Mouse (Mus musculus): Measurements from ENCODE around the gene Lsm4.

Lsm4 gene

DNA sequence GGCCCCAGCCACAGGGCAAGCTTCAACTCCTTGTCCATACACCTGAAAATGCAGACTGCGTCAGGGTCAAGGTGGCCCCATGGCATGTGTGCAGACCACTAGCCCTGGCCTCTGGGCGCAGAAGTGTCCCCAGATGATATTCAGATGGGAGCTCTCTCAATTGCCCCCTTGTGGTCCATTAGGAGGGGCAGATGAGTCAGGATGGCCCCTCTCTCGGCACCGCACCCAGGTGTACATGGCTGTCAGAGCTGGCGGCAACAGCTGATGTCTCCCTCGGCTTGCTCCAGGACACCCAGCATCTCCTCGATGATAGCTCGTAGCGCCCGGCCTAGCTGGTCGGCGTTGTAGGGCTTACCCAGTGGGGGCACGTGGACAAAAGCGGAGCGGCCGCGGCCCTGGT is 22.7 kb upstream of the Lsm4 start:
- DNase-seq, result no peak

GRCm38 (mm10) chr8:70653226-70653625 is 19.8 kb upstream of the Lsm4 start:
- DNase-seq, result peak; percentile 54 to 58

DNA sequence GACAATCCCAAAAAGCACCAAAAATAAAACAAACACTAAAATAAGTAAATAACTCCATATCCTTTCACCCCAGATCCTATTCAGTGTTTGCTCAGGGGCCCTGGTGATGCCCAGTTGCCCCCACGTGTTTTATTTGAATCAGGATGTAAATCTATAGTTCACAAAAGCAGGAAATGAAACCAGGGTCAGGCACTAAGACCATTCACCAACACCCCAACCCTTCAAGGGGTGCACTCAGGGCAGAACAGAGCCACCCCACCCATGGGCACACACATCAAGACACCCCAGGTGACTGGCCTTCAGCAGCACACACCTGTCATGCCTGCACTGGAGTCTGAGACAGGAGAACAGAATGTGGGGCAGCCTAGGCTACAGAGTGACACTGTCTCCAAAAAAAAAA is 18.9 kb upstream of the Lsm4 start:
- no peak for DNase-seq

GRCm38 (mm10) chr8:70655469-70655868 is 17.6 kb upstream of the Lsm4 start:
- DNase-seq, result no peak

GRCm38 (mm10) chr8:70656193-70656790 is 16.8 kb upstream of the Lsm4 start:
- DNase-seq, result no peak

GRCm38 (mm10) chr8:70657214-70657613 is 15.8 kb upstream of the Lsm4 start:
- DNase-seq, result no peak

DNA sequence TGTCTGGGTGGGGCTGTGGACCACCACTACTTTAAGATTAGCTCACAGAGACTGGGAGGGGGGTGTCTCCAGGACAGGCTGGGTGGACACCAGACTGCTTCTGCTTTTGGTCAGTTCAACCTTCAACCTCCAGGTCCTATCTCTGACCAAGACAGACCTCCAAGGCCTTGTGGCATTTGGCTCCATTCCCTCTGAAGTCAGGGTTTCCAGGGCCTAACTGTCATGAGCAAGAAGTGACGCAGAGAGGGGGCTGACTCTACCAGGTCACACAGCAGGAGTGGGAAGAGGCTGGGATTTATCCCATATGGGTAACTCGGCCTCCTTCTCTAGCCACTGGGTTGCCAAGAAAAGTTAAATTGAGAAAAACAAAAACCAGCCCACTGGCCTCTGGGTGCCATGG is 15.3 kb upstream of the Lsm4 start:
- DNase-seq, result no peak

DNA sequence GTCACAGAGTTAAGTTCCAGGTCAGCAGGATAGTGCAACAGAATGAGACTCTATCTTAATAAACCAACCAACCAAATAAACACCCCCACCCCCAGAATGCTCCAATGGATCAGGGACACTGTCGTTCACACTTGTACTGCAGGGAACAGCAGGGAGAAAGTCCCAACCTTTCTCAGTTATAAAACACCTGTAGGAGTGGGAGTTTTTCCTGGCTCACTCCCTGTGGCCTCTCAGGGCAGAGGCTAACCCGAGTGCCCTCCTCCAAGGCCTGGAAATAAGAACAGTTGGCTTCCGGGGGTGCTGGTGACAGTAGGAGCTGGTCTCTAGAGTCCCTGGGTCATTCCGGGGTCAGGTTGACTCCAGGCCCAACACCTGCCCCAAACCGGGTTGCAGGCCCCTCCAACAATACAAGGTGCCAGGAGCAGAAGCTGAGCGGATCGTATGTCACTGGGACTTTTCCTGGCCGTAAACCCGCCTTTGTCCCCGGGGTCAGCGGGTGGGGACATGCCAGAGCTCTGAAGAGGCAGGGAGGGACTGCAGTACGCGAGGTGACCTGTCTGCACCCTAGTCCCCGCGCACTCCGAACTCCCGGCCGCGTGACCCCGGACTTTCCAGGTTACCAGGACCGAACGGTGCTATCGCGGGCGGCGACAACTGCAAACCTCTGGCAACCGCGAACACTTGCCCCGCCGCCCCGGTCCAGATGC is 14.0 kb upstream of the Lsm4 start:
- no peak for DNase-seq

GRCm38 (mm10) chr8:70659604-70660272 is 13.3 kb upstream of the Lsm4 start:
- peak; percentile 88 to 91 for DNase-seq

GRCm38 (mm10) chr8:70660273-70660725 is 12.7 kb upstream of the Lsm4 start, which contains the start of gene Pgpep1:
TSS of gene Pgpep1 (minus strand) at chr8:70660388.
- DNase-seq, result peak; percentile 32 to 65

- DNase-seq, result no peak
These were observed 9.4 kb upstream of the Lsm4 start for GRCm38 (mm10) chr8:70663691-70664090.

DNA sequence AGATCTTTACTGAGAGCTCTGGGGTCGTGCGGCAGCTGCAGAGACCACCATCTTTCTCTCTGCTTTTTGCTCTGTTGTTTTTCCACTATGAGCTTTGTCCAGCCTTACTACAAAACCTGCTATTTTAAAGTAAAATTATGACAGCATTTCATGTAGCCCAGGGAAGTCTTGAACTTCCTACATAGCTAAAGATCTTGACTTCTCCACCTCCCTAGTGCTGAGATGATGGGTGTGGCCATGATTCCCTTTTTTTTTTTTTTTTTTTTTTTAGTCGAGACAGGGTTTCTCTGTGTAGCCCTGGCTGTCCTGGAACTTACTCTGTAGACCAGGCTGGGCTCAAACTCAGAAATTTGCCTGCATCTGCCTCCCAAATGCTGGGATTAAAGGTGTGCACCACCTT is 8.4 kb upstream of the Lsm4 start:
- DNase-seq, result no peak

GRCm38 (mm10) chr8:70665599-70665998 is 7.4 kb upstream of the Lsm4 start:
- DNase-seq, result no peak

DNA sequence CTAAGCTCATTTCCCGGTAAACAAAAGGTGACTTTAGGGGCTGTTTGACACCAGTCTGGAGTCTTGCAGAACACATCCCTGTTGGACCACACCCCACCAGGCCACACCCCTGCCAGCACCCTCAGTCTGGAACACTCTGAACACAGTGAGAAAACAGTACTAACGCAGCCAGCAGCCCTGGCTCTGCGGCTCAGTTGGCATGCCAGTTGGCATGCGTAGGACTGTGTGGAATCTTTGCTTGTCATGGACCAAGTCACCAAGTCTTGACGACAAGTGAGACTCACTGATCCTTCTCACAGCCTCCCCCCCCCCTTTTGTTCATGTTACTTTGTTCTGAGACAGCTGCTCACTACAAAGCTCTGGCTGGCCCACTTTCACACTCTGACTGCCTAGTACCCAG is 6.0 kb upstream of the Lsm4 start:
- DNase-seq, result peak in 1 of 2 experiments; percentile 17

DNA sequence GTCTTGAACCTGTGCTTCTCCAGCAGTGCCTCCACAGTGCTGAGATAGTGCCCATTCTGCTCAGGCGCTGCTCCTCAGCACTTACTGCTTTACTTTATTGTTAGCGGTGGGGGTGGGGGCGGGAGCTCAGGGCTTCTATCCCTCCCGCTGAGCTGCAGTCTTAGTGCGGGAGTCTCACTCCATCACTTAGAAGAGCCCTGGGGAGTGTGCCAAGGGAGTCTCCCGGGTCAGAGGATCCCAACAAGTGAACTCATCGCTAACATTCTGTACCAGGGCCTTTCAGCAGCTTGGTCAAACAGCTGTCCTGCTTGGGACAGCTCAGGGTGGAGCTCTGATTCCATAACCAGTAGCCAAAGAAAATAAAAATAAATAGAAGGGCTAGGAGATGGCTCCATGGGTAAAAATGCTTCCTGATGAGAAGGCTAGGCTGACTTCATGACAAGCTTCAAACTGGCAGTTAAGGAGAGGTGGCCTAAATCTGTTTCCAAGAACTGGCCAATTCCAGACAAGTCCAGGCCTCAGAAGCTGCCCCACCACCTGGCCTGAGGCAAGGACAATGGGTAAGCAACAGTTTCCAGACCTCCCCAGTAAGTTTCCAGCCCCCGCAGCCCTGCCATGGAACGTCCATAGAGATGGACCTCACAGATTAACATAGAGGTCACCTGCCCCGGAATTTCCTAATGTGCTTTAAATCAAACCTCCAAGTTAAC is 1.3 kb upstream of the Lsm4 start:
- no peak for DNase-seq

DNA sequence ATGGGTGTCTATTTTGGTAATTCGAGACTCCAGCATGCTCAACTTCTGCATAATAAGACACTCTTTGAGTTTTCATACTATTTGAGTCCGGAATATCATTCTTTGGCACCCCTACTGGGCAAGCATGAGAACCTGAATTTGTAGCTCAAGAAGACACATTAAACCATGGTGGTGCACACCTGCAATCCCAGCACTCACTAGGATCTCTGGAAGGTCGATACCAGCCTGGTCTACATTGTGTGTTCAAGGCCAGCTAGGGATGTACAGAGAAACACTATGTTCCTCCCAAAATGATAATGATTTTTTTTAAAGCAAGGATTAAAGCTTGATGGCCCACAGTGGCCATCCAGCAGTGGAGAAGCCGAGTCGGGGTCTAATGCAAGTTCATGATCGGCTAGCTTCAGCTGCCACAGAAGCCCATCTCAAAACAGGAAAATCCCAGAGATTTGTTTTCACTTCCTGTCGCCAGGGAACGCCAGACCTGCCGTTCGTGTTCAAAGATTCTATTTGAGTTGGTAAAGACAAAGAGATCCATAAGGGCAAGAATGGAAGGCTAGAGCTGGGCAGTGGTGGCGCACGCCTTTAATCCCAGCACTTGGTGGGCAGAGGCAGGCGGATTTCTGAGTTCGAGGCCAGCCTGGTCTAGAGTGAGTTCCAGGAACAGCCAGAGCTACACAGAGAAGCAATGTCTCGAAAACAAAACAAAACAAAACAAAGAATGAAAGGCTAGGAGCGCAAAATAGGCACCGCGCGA is 546 bp upstream of the Lsm4 start:
- DNase-seq, result no peak

GRCm38 (mm10) chr8:70674109-70674508 is 1.1 kb downstream of the Lsm4 start:
- DNase-seq, result no peak

- DNase-seq, result peak; percentile 18 to 46
These were observed 1.7 kb downstream of the Lsm4 start for GRCm38 (mm10) chr8:70674716-70675115.

DNA sequence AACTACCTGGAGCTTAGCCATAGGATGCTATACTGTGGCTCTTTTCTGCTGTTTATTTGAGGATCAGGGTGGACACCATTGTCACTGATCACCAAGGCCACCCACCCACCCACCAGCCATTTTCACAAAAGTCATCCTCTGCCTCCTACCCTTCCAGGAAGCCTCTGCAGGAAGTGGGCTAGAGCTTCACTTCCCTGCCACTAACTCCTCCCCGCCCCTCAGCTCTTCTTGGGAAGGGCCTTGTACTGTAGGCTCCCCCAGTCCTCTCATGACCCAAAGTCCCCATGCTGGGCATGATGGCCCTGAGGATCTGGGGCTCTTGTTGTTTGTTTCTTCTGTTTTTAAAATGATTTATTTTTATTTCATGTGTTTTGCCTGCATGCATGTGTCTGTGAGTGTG is 2.3 kb downstream of the Lsm4 start:
- peak; percentile 66 to 81 for DNase-seq

DNA sequence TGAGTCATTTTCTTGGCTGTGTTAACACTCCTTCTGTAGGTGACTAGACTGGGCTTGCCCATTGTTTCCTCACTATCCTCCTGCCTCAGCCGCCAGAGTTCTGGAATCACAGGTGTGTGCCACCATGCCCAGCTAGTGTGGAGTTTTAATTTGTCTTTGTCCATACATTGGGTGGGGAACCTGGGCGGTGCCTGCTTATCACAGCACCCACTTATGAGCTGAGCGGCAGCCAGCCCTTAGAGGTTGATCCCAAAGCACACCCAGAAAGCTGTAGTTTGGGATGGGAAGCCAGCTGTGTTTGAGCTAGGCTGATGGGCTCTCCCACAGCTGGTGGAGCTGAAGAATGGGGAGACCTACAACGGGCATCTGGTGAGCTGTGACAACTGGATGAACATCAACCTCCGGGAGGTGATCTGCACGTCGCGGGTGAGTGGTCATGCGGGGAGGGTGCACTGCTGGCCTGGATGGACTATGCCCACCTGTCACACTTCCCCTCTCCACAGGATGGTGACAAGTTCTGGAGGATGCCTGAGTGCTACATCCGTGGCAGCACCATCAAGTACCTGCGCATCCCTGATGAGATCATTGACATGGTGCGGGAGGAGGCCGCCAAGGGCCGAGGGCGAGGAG is 4.5 kb downstream of the Lsm4 start:
- no peak for DNase-seq

GRCm38 (mm10) chr8:70678679-70679078 is 5.6 kb downstream of the Lsm4 start:
- DNase-seq, result no peak

DNA sequence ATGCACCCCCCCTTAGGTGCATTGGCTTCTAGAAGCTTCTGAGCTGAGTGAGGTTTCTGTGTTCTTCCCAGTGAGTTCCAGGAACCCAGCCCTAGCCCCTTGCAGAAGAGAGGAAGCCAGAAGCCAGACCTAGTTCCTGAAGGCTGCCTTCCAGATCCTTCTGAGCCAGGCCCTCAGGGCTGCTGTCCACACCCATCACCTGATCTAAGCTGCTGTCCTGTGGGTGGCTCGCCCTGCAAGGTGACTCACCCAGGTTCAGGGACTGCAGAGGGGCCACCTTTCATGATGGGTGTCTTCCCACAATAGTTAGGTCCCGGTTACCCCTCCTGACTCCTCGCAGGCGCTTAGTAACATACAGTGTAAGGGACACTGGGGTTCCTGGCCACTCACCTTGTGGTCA is 6.4 kb downstream of the Lsm4 start:
- DNase-seq, result no peak
